Mouse (Mus musculus) embryonic fibroblast, embryonic 13.5 days (primary cell): Measurements from ENCODE around the gene Cerk.

Experiments used
- CTCF ChIP-seq: IDR thresholded peaks from 2 replicates; pipeline ENCODE4 v1.5.1; 2011; ENCODE audit warnings: mild to moderate bottlenecking, control low read depth, low read length, moderate library complexity, borderline replicate concordance; ENCODE audit not compliant: insufficient read depth
- POLR2A ChIP-seq: IDR thresholded peaks from 2 replicates; pipeline ENCODE4 v1.6.1; 2011; ENCODE audit warnings: low read depth, mild to moderate bottlenecking, control low read depth, low read length, moderate library complexity

- TF ChIP-seq POLR2A (no peak), CTCF (no peak)
Measured at GRCm38 (mm10) chr15:86229623-86230022, 43.7 kb upstream of the Cerk start.
